Mouse (Mus musculus): ENCODE measurements around the gene Gm10799. TPM values are rescaled to one million over a fixed set of nuclear protein-coding genes. Genes with fewer than 3 reads are reported as not detected.

The Gm10799 gene
- total RNA-seq, 2 experiments from 2014 or later: not detected

Other genes with a start within 250 kb of the Gm10799 start
- 10 to 100 TPM in 1 of 2 experiments, 1 to 10 TPM in 1; 7.0 to 10.6 TPM for gene Lmo2, start 110.6 kb downstream of the Gm10799 start, total RNA-seq (2021)
- gene Fbxo3, start 40.8 kb downstream of the Gm10799 start, total RNA-seq (2021): 10 to 100 TPM; 41.2 to 44.7 TPM
- gene 4931422A03Rik, start 40.2 kb downstream of the Gm10799 start, total RNA-seq (2021): not detected
- gene Gm10912, start 2.7 kb downstream of the Gm10799 start, total RNA-seq (2021): under 1 TPM; 0.33 to 0.59 TPM
- 1 to 10 TPM; 2.6 to 3.6 TPM for gene Cd59b, start 1.3 kb upstream of the Gm10799 start, total RNA-seq (2021)
- gene Cd59a, start 27.3 kb upstream of the Gm10799 start, total RNA-seq (2021): 10 to 100 TPM; 16.3 to 22.5 TPM
- gene A930018P22Rik, start 54.2 kb upstream of the Gm10799 start, total RNA-seq (2021): 1 to 10 TPM; 1.0 to 1.3 TPM